Mouse (Mus musculus) limb, embryonic 13.5 days (tissue): ENCODE data around the gene Gm20388. TPM values are rescaled to one million over a fixed set of nuclear protein-coding genes. Genes with fewer than 3 reads are reported as not detected.

Experiments used
- ATAC-seq: fragments of 200-750 bp; cut with Nextera tagmentation; 2 replicates; pipeline ENCODE4 v1.8.0; 2017; ENCODE audit warnings: low read depth, moderate number of reproducible peaks, moderate TSS enrichment; ENCODE audit not compliant: low FRiP score
- H3K27ac ChIP-seq: fragments of 300-500 bp; sonication (generic); 2 replicates; pipeline ENCODE4 v1.5.1; 2015; ENCODE audit warnings: inconsistent platforms, mild to moderate bottlenecking, moderate library complexity
- H3K27me3 ChIP-seq: fragments of 300-500 bp; sonication (generic); 2 replicates; pipeline ENCODE4 v1.6.1; 2015; ENCODE audit warnings: mild to moderate bottlenecking, inconsistent platforms
- H3K36me3 ChIP-seq: fragments of 300-500 bp; sonication (generic); 2 replicates; pipeline ENCODE4 v1.6.1; 2015; ENCODE audit warnings: inconsistent platforms, mild to moderate bottlenecking, moderate library complexity
- H3K4me1 ChIP-seq: fragments of 300-500 bp; sonication (generic); 2 replicates; pipeline ENCODE4 v1.6.1; 2015; ENCODE audit warnings: inconsistent platforms
- H3K4me2 ChIP-seq: fragments of 300-500 bp; sonication (generic); replicated peaks from 2 replicates; pipeline ENCODE4 v1.6.1; 2015; ENCODE audit warnings: inconsistent platforms, mild to moderate bottlenecking, moderate library complexity
- H3K4me3 ChIP-seq: fragments of 300-500 bp; sonication (generic); 2 replicates; pipeline ENCODE4 v1.5.1; 2015; ENCODE audit warnings: moderate library complexity, mild to moderate bottlenecking, inconsistent platforms
- H3K9ac ChIP-seq: fragments of 300-500 bp; sonication (generic); 2 replicates; pipeline ENCODE4 v1.6.1; 2015; ENCODE audit warnings: mild to moderate bottlenecking, inconsistent platforms
- H3K9me3 ChIP-seq: fragments of 300-500 bp; sonication (generic); 2 replicates; pipeline ENCODE4 v1.6.1; 2016; ENCODE audit warnings: inconsistent platforms
- WGBS: fragments of 180-500 bp; shearing (Covaris S2); methylation state at CpG from one replicate; pipeline ENCODE4 v1.1.7; 2015; 5-methylcytosine and 5-hydroxymethylcytosine counted together
- polyA plus RNA-seq: library from polyadenylated mRNA; unstranded; fragments of >200 nt; fragmentation: Nextera tagmentation; extraction: Ambion mirVana; gene quantifications from 2 replicates; pipeline ENCODE4 v1.2.1, GENCODE M21; 2015

The Gm20388 gene
- polyA plus RNA-seq, 1 experiment from 2014 or later = 7.1 TPM

DNA sequence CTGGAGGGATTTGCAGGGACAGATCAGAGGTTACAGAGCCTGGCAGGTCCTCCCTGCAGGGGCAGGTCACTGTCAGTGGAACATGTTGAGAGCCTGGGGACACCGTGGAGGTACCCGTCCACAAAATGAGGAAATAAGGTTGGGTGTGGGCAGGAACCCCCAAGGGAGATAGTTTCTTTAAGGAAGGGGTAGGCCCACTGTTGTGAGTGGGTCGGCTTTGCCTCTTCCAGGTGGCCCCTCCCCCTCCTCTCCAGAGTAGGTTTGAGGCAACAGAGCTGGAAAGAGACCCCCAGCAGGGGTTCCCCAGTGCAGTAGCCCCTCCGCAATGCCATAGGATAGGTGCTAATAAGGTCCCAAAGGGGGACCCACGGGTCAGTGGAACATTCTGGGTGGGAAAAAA, 591.8 kb downstream of the Gm20388 start:
- Histone ChIP-seq H3K27ac (no peak overlapping the region), H3K4me1 (peaks cover 78% of the 10 kb centered on the region)
- 59% methylated on average over 5 of the region's 5 CpGs for WGBS

GRCm38 (mm10) chr8:120504251-120505081, 593.8 kb downstream of the Gm20388 start:
- peak overlapping the region; percentile 22 for H3K4me3 ChIP-seq
- H3K27me3 ChIP-seq = peaks cover 19% of the 10 kb centered on the region
- H3K27ac ChIP-seq = peak overlapping the region; percentile 52; the same call in 1 of the 2 replicates
- 8% methylated on average over 20 of the region's 20 CpGs for WGBS
- peak overlapping the region; percentile 61 for H3K4me2 ChIP-seq
- H3K9me3 ChIP-seq = no peaks in the 10 kb centered on the region
- peak; percentile 20; the same call in 1 of the 2 replicates for ATAC-seq
- peak overlapping the region; percentile 45; the same call in 1 of the 2 replicates for H3K9ac ChIP-seq
- peaks cover 79% of the 10 kb centered on the region for H3K4me1 ChIP-seq
- H3K36me3 ChIP-seq = no peaks in the 10 kb centered on the region

More for the DNA sequence above, 591.8 kb downstream of the Gm20388 start:
- ATAC-seq = no peak
- Histone ChIP-seq H3K27me3 (peaks cover 15% of the 10 kb centered on the region; the same call in 1 of the 2 replicates), H3K4me2 (no peak overlapping the region), H3K9ac (no peak overlapping the region), H3K9me3 (no peaks in the 10 kb centered on the region), H3K36me3 (no peaks in the 10 kb centered on the region), H3K4me3 (no peak overlapping the region)

DNA sequence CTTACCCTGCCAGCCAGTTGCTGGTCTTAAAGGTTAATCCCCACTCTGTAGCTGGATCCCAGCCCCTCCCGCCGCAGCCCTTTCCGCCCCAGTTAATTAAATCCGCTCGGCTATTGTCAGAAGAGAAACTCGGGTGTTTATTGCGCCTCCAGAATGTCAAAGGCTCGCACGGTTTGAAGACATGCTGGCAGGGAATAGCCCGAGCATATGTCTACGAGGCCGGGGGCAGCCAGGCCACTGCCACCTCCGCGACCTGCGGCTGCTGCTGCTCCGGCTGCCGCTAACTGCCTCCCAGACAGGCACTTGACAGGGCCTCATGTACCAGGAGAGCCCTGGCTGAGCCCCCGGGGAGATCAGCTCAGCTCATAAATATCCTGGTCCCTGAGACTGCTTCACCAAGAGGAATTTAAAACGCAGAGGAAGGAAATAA, 594.5 kb downstream of the Gm20388 start:
- under 1% methylated on average over 19 of the region's 19 CpGs for WGBS
- Histone ChIP-seq H3K9me3 (no peaks in the 10 kb centered on the region), H3K27ac (peak overlapping the region; percentile 52; the same call in 1 of the 2 replicates), H3K27me3 (peaks cover 19% of the 10 kb centered on the region), H3K4me3 (peak overlapping the region; percentile 22), H3K4me1 (peaks cover 86% of the 10 kb centered on the region), H3K9ac (peak overlapping the region; percentile 45; the same call in 1 of the 2 replicates), H3K4me2 (peak overlapping the region; percentile 61), H3K36me3 (no peaks in the 10 kb centered on the region)
- ATAC-seq = no peak

DNA sequence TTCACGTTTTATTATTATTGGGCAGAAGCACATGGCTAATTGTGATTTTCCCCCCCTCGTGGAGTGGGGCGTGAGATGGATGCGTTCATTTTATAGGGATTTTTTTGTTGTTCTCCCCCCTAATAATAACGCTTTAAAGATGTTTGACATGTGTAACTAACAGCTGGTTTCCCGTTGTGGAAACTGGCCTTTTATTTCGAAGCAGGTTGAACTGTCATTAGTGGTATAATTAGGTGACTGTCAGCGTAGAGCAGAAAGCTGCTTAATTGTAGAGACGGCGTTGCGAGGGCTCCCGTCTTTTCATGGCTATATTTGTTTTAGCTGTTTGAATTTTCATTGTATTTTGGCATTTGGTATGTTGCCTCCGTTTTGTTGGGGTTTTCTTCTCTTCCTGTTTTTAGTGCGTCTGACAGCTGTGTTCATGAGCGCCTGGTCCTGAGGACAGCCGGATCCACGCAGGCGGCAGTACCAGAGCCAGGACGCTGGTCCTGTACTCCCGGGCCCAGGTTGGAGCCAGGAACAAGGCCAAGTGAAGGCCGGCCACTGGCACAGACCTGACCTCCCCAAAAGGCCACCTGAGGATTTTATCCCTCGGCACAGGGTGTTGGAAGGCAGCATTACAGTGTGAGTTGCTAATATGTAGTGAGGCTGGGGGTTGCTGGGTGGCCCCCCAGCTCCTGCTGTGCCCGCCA, 595.1 kb downstream of the Gm20388 start:
- H3K4me2 ChIP-seq = peak overlapping the region; percentile 61
- peaks cover 87% of the 10 kb centered on the region for H3K4me1 ChIP-seq
- H3K4me3 ChIP-seq = no peak overlapping the region
- WGBS = 12% methylated on average over 23 of the region's 23 CpGs
- H3K9me3 ChIP-seq = no peaks in the 10 kb centered on the region
- H3K9ac ChIP-seq = no peak overlapping the region
- no peak for ATAC-seq
- no peak overlapping the region for H3K27ac ChIP-seq
- H3K36me3 ChIP-seq = no peaks in the 10 kb centered on the region
- peaks cover 15% of the 10 kb centered on the region for H3K27me3 ChIP-seq

DNA sequence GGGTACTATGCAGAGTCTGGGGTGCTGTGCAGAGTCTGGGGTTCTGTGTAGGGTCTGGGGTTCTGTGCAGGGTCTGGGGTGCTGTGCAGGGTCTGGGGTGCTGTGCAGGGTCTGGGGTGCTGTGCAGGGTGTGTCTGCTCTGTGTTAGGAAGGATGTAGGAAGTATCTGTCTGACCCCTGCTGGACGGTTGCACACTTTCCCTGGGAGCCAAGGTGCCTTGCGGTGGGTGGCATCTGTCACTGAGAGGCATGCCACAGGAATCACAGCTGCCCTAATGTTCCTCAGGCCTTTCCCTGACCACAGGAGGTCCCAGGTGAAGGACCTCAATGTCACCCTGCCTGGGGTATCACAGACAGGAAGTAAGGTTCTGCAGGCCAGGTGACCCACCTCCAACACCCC, 595.9 kb downstream of the Gm20388 start:
- H3K27me3 ChIP-seq = peaks cover 11% of the 10 kb centered on the region
- H3K4me2 ChIP-seq = no peak overlapping the region
- no peaks in the 10 kb centered on the region for H3K36me3 ChIP-seq
- H3K9ac ChIP-seq = no peak overlapping the region
- 55% methylated on average over 2 of the region's 2 CpGs for WGBS
- H3K4me1 ChIP-seq = peaks cover 87% of the 10 kb centered on the region
- ATAC-seq = no peak
- no peaks in the 10 kb centered on the region for H3K9me3 ChIP-seq
- no peak overlapping the region for H3K27ac ChIP-seq
- no peak overlapping the region for H3K4me3 ChIP-seq

- Histone ChIP-seq H3K4me1 (peaks cover 93% of the 10 kb centered on the region), H3K9ac (no peak overlapping the region), H3K4me2 (no peak overlapping the region), H3K27ac (no peak overlapping the region), H3K36me3 (no peaks in the 10 kb centered on the region), H3K9me3 (no peaks in the 10 kb centered on the region), H3K27me3 (peaks cover 11% of the 10 kb centered on the region), H3K4me3 (no peak overlapping the region)
- ATAC-seq = no peak
- 82% methylated on average over 9 of the region's 9 CpGs for WGBS
Measured at GRCm38 (mm10) chr8:120507290-120507689, 596.6 kb downstream of the Gm20388 start.

GRCm38 (mm10) chr8:120509136-120510034, 598.7 kb downstream of the Gm20388 start:
- H3K27ac ChIP-seq = no peak overlapping the region
- H3K9me3 ChIP-seq = no peaks in the 10 kb centered on the region
- peak overlapping the region; percentile 14 for H3K4me3 ChIP-seq
- peak overlapping the region; percentile 50 for H3K4me2 ChIP-seq
- H3K27me3 ChIP-seq = peaks cover 13% of the 10 kb centered on the region
- no peaks in the 10 kb centered on the region for H3K36me3 ChIP-seq
- peak; percentile 20; the same call in 1 of the 2 replicates for ATAC-seq
- 5% methylated on average over 21 of the region's 21 CpGs for WGBS
- H3K9ac ChIP-seq = no peak overlapping the region
- H3K4me1 ChIP-seq = peaks cover 93% of the 10 kb centered on the region

GRCm38 (mm10) chr8:120510035-120510416, 599.4 kb downstream of the Gm20388 start:
- ATAC-seq = no peak
- no peak overlapping the region for H3K4me3 ChIP-seq
- H3K4me1 ChIP-seq = peaks cover 93% of the 10 kb centered on the region
- no peak overlapping the region for H3K27ac ChIP-seq
- WGBS = 6% methylated on average over 4 of the region's 6 CpGs
- peak overlapping the region; percentile 50 for H3K4me2 ChIP-seq
- no peaks in the 10 kb centered on the region for H3K9me3 ChIP-seq
- H3K9ac ChIP-seq = no peak overlapping the region
- peaks cover 13% of the 10 kb centered on the region for H3K27me3 ChIP-seq
- H3K36me3 ChIP-seq = no peaks in the 10 kb centered on the region

DNA sequence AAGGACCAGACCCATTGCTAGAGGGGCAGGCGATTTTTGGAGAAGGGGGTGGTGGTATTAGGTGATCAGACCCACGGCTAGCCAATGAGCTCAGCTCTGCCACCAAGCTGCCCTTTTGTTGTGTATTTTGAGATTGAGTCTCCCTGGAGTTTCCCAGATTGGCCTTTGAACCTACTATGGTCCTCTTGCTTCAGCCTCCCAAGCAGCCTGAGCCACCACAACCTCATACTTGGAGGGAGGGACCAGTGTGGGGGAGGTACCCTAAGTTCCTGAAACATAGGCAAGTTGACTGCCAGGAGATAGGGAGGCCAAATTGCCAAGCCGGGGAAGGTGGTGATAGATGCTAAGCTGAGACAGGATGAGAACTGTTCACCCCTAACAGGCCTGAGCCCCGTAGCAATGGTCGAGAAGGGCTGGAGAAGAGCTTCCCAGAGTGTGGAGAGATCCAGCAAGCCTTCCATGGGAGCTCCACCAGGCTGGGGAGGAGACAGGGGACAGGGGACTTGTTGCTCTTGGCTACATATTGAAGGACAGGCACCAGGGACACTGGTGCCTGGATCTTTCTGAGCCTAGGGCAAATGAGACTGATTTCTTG, 600.3 kb downstream of the Gm20388 start:
- no peak overlapping the region for H3K4me3 ChIP-seq
- H3K9ac ChIP-seq = no peak overlapping the region
- H3K36me3 ChIP-seq = no peaks in the 10 kb centered on the region
- peak overlapping the region; percentile 23; the same call in 1 of the 2 replicates for H3K4me2 ChIP-seq
- ATAC-seq = no peak
- no peak overlapping the region for H3K27ac ChIP-seq
- H3K27me3 ChIP-seq = peaks cover 13% of the 10 kb centered on the region
- no peaks in the 10 kb centered on the region for H3K9me3 ChIP-seq
- 22% methylated on average over 5 of the region's 5 CpGs for WGBS
- H3K4me1 ChIP-seq = peaks cover 85% of the 10 kb centered on the region

DNA sequence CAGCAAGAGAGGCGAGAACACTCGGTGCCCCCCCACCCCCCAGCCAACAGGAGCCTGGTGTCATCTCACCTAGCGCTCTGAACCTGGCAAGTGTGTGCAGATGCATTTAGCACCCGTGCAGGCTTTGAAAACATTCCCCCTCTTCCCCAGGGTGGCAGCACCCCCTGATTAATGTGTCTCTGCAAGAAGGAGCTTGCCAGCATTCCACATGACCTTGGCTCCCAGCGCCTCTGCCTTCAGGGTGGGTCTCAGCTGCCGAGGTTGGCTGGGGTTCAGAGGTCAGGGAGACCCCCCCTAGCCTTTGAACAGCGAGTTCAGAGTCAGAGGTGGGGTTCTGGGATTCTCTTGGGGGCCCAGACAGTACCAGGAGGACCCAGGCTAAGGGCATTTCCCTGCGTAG, 601.1 kb downstream of the Gm20388 start:
- WGBS = 27% methylated on average over 8 of the region's 8 CpGs
- peak overlapping the region; percentile 23 for H3K4me2 ChIP-seq
- peaks cover 6% of the 10 kb centered on the region for H3K27me3 ChIP-seq
- H3K4me1 ChIP-seq = peaks cover 87% of the 10 kb centered on the region
- H3K36me3 ChIP-seq = no peaks in the 10 kb centered on the region
- no peak overlapping the region for H3K4me3 ChIP-seq
- ATAC-seq = no peak
- no peaks in the 10 kb centered on the region for H3K9me3 ChIP-seq
- H3K27ac ChIP-seq = no peak overlapping the region
- no peak overlapping the region for H3K9ac ChIP-seq

DNA sequence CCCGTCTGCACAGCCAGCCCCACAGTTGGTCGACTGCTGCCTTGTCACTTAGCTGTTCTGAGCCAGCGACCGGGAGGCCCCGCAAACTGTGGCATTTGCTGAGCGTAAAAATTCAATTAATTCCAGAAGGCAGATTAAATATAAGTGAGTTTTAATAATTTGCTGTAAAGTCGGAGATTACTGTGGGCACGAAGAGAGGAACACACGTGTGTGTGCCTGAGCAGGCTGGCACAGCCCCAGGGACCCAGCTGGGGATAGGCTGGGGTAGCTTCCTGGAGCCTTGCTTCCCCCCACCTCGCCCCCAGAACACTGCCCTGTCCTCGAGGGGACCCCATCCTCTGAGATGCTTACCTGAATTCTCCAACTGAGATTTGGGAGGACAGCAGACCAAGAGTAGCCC, 601.7 kb downstream of the Gm20388 start:
- no peak overlapping the region for H3K4me3 ChIP-seq
- 18% methylated on average over 11 of the region's 11 CpGs for WGBS
- H3K27me3 ChIP-seq = peaks cover 6% of the 10 kb centered on the region
- peak overlapping the region; percentile 23 for H3K4me2 ChIP-seq
- peaks cover 92% of the 10 kb centered on the region for H3K4me1 ChIP-seq
- H3K36me3 ChIP-seq = no peaks in the 10 kb centered on the region
- no peaks in the 10 kb centered on the region for H3K9me3 ChIP-seq
- ATAC-seq = no peak
- H3K27ac ChIP-seq = no peak overlapping the region
- no peak overlapping the region for H3K9ac ChIP-seq
